Mouse (Mus musculus): Measurements from ENCODE around the gene Neurod4.

The Neurod4 gene

GRCm38 (mm10) chr10:130234576-130234975 is 45.5 kb downstream of the Neurod4 start:
- no peak for DNase-seq (ENCODE audit: low read depth)

- no peak for DNase-seq (ENCODE audit: low read depth)
Measured at GRCm38 (mm10) chr10:130232117-130232516, 47.9 kb downstream of the Neurod4 start.

GRCm38 (mm10) chr10:130229584-130229983 is 50.5 kb downstream of the Neurod4 start:
- peak; percentile 7 for DNase-seq (ENCODE audit: low read depth)

- peak; percentile 72 for DNase-seq (ENCODE audit: low read depth)
Measured at GRCm38 (mm10) chr10:130228246-130228645, 51.8 kb downstream of the Neurod4 start.

- no peak for DNase-seq (ENCODE audit: low read depth)
Measured at GRCm38 (mm10) chr10:130225034-130225433, 55.0 kb downstream of the Neurod4 start.
